Comparison of ENCODE assay signal across 20 mouse cellular contexts in the genomic region with DNA sequence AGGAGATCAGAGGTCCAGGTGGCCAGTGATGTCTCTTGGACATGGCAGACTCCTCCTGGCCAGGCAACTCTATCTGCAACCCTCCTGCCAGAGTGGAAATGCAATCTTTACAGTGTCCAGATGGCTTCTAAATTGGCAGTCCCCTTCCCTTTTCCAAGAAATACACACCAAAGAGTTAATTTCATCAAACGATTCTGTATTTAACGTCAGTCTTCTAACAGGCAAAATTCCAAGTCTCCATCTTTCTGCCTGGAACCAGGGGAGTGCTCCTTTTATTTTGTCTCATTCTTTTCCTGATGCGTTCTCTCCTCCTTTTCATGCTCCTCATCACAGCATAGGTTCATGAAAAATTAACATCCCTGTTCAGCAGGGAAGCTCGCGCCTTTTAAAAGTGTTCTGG. TPM values are rescaled to one million over a fixed set of nuclear protein-coding genes. Genes with fewer than 3 reads are reported as not detected.
DNase-seq lines count a peak whose midpoint lies in the region; ATAC-seq lines count a peak whose summit lies in the region.
"Had no signal": no experiment of that assay in that cellular context is flagged by ENCODE, and none has a peak within 500 bp of the region (broad histone marks: within the 10 kb centered on the region; RNA-seq: fewer than 3 reads in every experiment).

No protein-coding gene starts in this region.

- H3K9me3 ChIP-seq in forebrain, embryonic 16.5 days (ENCODE audit: control insufficient read depth, low read length), result no peaks in the 10 kb centered on the region
- H3K9me3 ChIP-seq in forebrain, embryonic 12.5 days, result no peaks in the 10 kb centered on the region
- no peaks in the 10 kb centered on the region for H3K9me3 ChIP-seq in midbrain, embryonic 14.5 days (ENCODE audit: control insufficient read depth, low read length)
- no peaks in the 10 kb centered on the region for H3K9me3 ChIP-seq in midbrain, embryonic 11.5 days (ENCODE audit: control insufficient read depth, low read length)
- no peaks in the 10 kb centered on the region for H3K9me3 ChIP-seq in limb, embryonic 10.5 days (replicated peaks)
- H3K9me3 ChIP-seq: embryonic facial prominence, embryonic 10.5 days; intestine, embryonic 15.5 days had no signal

- 0 out of 2 replicates have a peak overlapping the region, but pooled peaks have one; percentile 20 for H3K27ac ChIP-seq in forebrain, embryonic 16.5 days (ENCODE audit: low read length)
- H3K27ac ChIP-seq in forebrain, embryonic 12.5 days, result no peak overlapping the region
- H3K27ac ChIP-seq in midbrain, embryonic 14.5 days (replicated peaks; ENCODE audit: low read depth, low read length), result no peak overlapping the region
- H3K27ac ChIP-seq in midbrain, embryonic 11.5 days (ENCODE audit: low read depth, low read length), result no peak overlapping the region
- no peak overlapping the region for H3K27ac ChIP-seq in limb, embryonic 10.5 days
- H3K27ac ChIP-seq: embryonic facial prominence, embryonic 10.5 days; hindbrain, embryonic 13.5 days; hindbrain, postnatal 0 days; intestine, embryonic 15.5 days had no signal

- no peak for ATAC-seq in forebrain, embryonic 16.5 days
- ATAC-seq in forebrain, embryonic 12.5 days (ENCODE audit: low FRiP score), result no peak
- no peak for ATAC-seq in midbrain, embryonic 14.5 days (ENCODE audit: low FRiP score, low TSS enrichment)
- ATAC-seq in midbrain, embryonic 11.5 days (ENCODE audit: low FRiP score), result no peak
- ATAC-seq: activated CD4-positive, CD25-positive, alpha-beta regulatory T cell, adult 4 months; hindbrain, postnatal 0 days; intestine, embryonic 15.5 days; Patski had no signal

- peaks cover 2% of the 10 kb centered on the region; the same call in 1 of the 2 replicates for H3K4me1 ChIP-seq in forebrain, embryonic 16.5 days (replicated peaks; ENCODE audit: control insufficient read depth, insufficient read depth, low read length)
- H3K4me1 ChIP-seq in forebrain, embryonic 12.5 days, result 0 out of 2 replicates have a peak, but pooled peaks cover 3% of the 10 kb centered on the region
- H3K4me1 ChIP-seq in midbrain, embryonic 14.5 days (ENCODE audit: control insufficient read depth, insufficient read depth, low read length), result no peaks in the 10 kb centered on the region
- no peaks in the 10 kb centered on the region for H3K4me1 ChIP-seq in midbrain, embryonic 11.5 days (ENCODE audit: control insufficient read depth, insufficient read depth, low read length)
- H3K4me1 ChIP-seq in limb, embryonic 10.5 days, result no peaks in the 10 kb centered on the region
- H3K4me1 ChIP-seq: embryonic facial prominence, embryonic 10.5 days; hindbrain, embryonic 13.5 days; intestine, embryonic 15.5 days had no signal

- no peak overlapping the region for H3K4me2 ChIP-seq in forebrain, embryonic 16.5 days (ENCODE audit: low read length)
- H3K4me2 ChIP-seq in forebrain, embryonic 12.5 days, result no peak overlapping the region
- no peak overlapping the region for H3K4me2 ChIP-seq in midbrain, embryonic 14.5 days (ENCODE audit: low read length)
- H3K4me2 ChIP-seq in midbrain, embryonic 11.5 days, result no peak overlapping the region
- H3K4me2 ChIP-seq: hindbrain, embryonic 13.5 days; intestine, embryonic 15.5 days had no signal

- no peak overlapping the region for H3K4me3 ChIP-seq in forebrain, embryonic 16.5 days (replicated peaks; ENCODE audit: low read length)
- no peak overlapping the region for H3K4me3 ChIP-seq in forebrain, embryonic 12.5 days (replicated peaks)
- no peak overlapping the region for H3K4me3 ChIP-seq in midbrain, embryonic 14.5 days (replicated peaks; ENCODE audit: low read depth, low read length)
- no peak overlapping the region for H3K4me3 ChIP-seq in midbrain, embryonic 11.5 days (ENCODE audit: low read depth, low read length)
- H3K4me3 ChIP-seq in limb, embryonic 10.5 days, result no peak overlapping the region
- H3K4me3 ChIP-seq: embryonic facial prominence, embryonic 10.5 days; hindbrain, embryonic 13.5 days; intestine, embryonic 15.5 days had no signal

- 36% methylated on average over 5 of the region's 5 CpGs for WGBS in forebrain, embryonic 16.5 days
- 80% methylated on average over 5 of the region's 5 CpGs for WGBS in forebrain, embryonic 12.5 days
- WGBS in midbrain, embryonic 14.5 days, result 70% methylated on average over 5 of the region's 5 CpGs
- WGBS in midbrain, embryonic 11.5 days, result 89% methylated on average over 5 of the region's 5 CpGs
- WGBS in limb, embryonic 10.5 days, result 86% methylated on average over 5 of the region's 5 CpGs

- no peaks in the 10 kb centered on the region for H3K27me3 ChIP-seq in forebrain, embryonic 16.5 days (replicated peaks; ENCODE audit: control insufficient read depth, insufficient read depth, low read length)
- no peaks in the 10 kb centered on the region for H3K27me3 ChIP-seq in forebrain, embryonic 12.5 days
- no peaks in the 10 kb centered on the region for H3K27me3 ChIP-seq in midbrain, embryonic 14.5 days (ENCODE audit: control insufficient read depth, insufficient read depth, low read length)
- no peaks in the 10 kb centered on the region for H3K27me3 ChIP-seq in midbrain, embryonic 11.5 days (ENCODE audit: control insufficient read depth, insufficient read depth, low read length)
- no peaks in the 10 kb centered on the region for H3K27me3 ChIP-seq in limb, embryonic 10.5 days (ENCODE audit: low read depth, poor library complexity, severe bottlenecking)
- H3K27me3 ChIP-seq: hindbrain, embryonic 13.5 days; intestine, embryonic 15.5 days; Patski had no signal

- peak; percentile 24 to 56 for DNase-seq in cerebellum, postnatal 14 days
- no peak for DNase-seq in cerebellum, adult 9-11 months
- DNase-seq in midbrain, embryonic 14.5 days, result peak; percentile 14
- DNase-seq in midbrain, embryonic 11.5 days (ENCODE audit: low spot score, missing footprints), result no peak
- DNase-seq in limb, embryonic 10.5 days (ENCODE audit: low spot score), result peak; percentile 15
- no peak for DNase-seq in spleen, postnatal 14 days (ENCODE audit: low spot score in 2 of 2)
- DNase-seq: adrenal gland, postnatal 14 days; cerebellum, adult 2 months; gastrocnemius, postnatal 14 days; heart, postnatal 10 days; kidney, adult 2 months had no signal

- H3K36me3 ChIP-seq in forebrain, embryonic 16.5 days (ENCODE audit: control insufficient read depth, insufficient read depth), result no peaks in the 10 kb centered on the region
- no peaks in the 10 kb centered on the region for H3K36me3 ChIP-seq in forebrain, embryonic 12.5 days (replicated peaks)
- H3K36me3 ChIP-seq in midbrain, embryonic 14.5 days (ENCODE audit: control insufficient read depth, insufficient read depth, low read length), result no peaks in the 10 kb centered on the region
- H3K36me3 ChIP-seq in midbrain, embryonic 11.5 days (ENCODE audit: control insufficient read depth, insufficient read depth, low read length), result no peaks in the 10 kb centered on the region
- H3K36me3 ChIP-seq in limb, embryonic 10.5 days, result no peaks in the 10 kb centered on the region
- H3K36me3 ChIP-seq: embryonic facial prominence, embryonic 10.5 days; hindbrain, embryonic 13.5 days; intestine, embryonic 15.5 days had no signal

- no peak overlapping the region for H3K9ac ChIP-seq in forebrain, embryonic 16.5 days (replicated peaks; ENCODE audit: low read depth, low read length)
- no peak overlapping the region for H3K9ac ChIP-seq in forebrain, embryonic 12.5 days
- no peak overlapping the region for H3K9ac ChIP-seq in midbrain, embryonic 14.5 days (replicated peaks; ENCODE audit: low read length)
- no peak overlapping the region for H3K9ac ChIP-seq in midbrain, embryonic 11.5 days (ENCODE audit: low read length)
- H3K9ac ChIP-seq: hindbrain, embryonic 13.5 days; intestine, embryonic 15.5 days had no signal

RNA-seq across cellular contexts. Expression of a gene that starts 47.1 kb away (rescaled TPM):
- 4.3 and 5.3 TPM in 2 replicates for polyA plus RNA-seq in forebrain, embryonic 16.5 days (2015; fragmentation: Nextera tagmentation; extraction: Ambion mirVana)
- polyA plus RNA-seq in forebrain, embryonic 12.5 days (2016; fragmentation: Nextera tagmentation; extraction: Ambion mirVana), result 4.6 and 5.4 TPM in 2 replicates
- 6.4 and 12.0 TPM in 2 replicates for polyA plus RNA-seq in midbrain, embryonic 14.5 days (2014; fragmentation: Nextera tagmentation; extraction: Ambion mirVana)
- polyA plus RNA-seq in midbrain, embryonic 11.5 days (2014; fragmentation: Nextera tagmentation; extraction: Ambion mirVana), result 5.8 and 7.0 TPM in 2 replicates
- polyA plus RNA-seq in limb, embryonic 10.5 days (2016; fragmentation: Nextera tagmentation; extraction: Ambion mirVana), result 1.4 and 1.9 TPM in 2 replicates
- polyA plus RNA-seq: C2C12, Patski had no signal

Comparison
In these comparisons a context has a peak if more than half of its experiments do, and no peak if none do; other contexts are left out.
1. DNase-seq: peak in cerebellum, postnatal 14 days (2 of 2), midbrain, embryonic 14.5 days (single experiment) and limb, embryonic 10.5 days (single experiment); none in cerebellum, adult 9-11 months (single experiment), midbrain, embryonic 11.5 days (single experiment) and spleen, postnatal 14 days (0 of 2).